Mouse (Mus musculus): Measurements from ENCODE around the gene Lrrk1.

GRCm38 (mm10) chr7:66223731-66224130 lies 164.4 kb downstream of the Lrrk1 start:
- no peak for TF ChIP-seq CHD2 (IDR thresholded peaks at IDR 0.05; ENCODE audit: low read depth, low read length)
- TF ChIP-seq MAFK (IDR thresholded peaks at IDR 0.05; ENCODE audit: insufficient read depth, low read depth, low read length): no peak
- TF ChIP-seq ZC3H11A (IDR thresholded peaks at IDR 0.05; ENCODE audit: borderline replicate concordance, low read depth, low read length): no peak
- TF ChIP-seq HCFC1 (IDR thresholded peaks at IDR 0.05; ENCODE audit: borderline replicate concordance, insufficient read depth, low read length): no peak
- no peak for TF ChIP-seq ZNF384 (IDR thresholded peaks at IDR 0.05; ENCODE audit: low read depth, low read length)

All from ES-E14 (cell line).